Mouse (Mus musculus) hindbrain, embryonic 16.5 days (tissue): Measurements from ENCODE around the gene Mapk8ip2. TPM values are rescaled to one million over a fixed set of nuclear protein-coding genes. Genes with fewer than 3 reads are reported as not detected.

Source experiments
- ATAC-seq: fragments of 200-750 bp; cut with Nextera tagmentation; 2 replicates; pipeline ENCODE4 v1.8.0; 2017; ENCODE audit warnings: moderate TSS enrichment, moderate library complexity
- H3K27ac ChIP-seq: fragments of 300-500 bp; sonication (generic); 2 replicates; pipeline ENCODE4 v1.5.1; 2014; ENCODE audit warnings: low read depth, mild to moderate bottlenecking, control low read depth, low read length, moderate library complexity
- H3K27me3 ChIP-seq: fragments of 300-500 bp; sonication (generic); replicated peaks from 2 replicates; pipeline ENCODE4 v1.6.1; 2014; ENCODE audit warnings: low read length; ENCODE audit not compliant: control insufficient read depth, insufficient read depth
- H3K36me3 ChIP-seq: fragments of 300-500 bp; sonication (generic); 2 replicates; pipeline ENCODE4 v1.6.1; 2014; ENCODE audit warnings: mild to moderate bottlenecking, low read length, moderate library complexity, mixed read lengths; ENCODE audit not compliant: control insufficient read depth, insufficient read depth
- H3K4me1 ChIP-seq: fragments of 300-500 bp; sonication (generic); 2 replicates; pipeline ENCODE4 v1.6.1; 2014; ENCODE audit warnings: low read depth, low read length; ENCODE audit not compliant: control insufficient read depth, insufficient read depth
- H3K4me2 ChIP-seq: fragments of 300-500 bp; sonication (generic); 2 replicates; pipeline ENCODE4 v1.6.1; 2014; ENCODE audit warnings: mild to moderate bottlenecking, low read length, control low read depth, moderate library complexity
- H3K4me3 ChIP-seq: fragments of 300-500 bp; sonication (generic); 2 replicates; pipeline ENCODE4 v1.5.1; 2014; ENCODE audit warnings: mild to moderate bottlenecking, low read length, control low read depth, moderate library complexity
- H3K9ac ChIP-seq: fragments of 300-500 bp; sonication (generic); 2 replicates; pipeline ENCODE4 v1.6.1; 2014; ENCODE audit warnings: low read depth, mild to moderate bottlenecking, control low read depth, low read length, moderate library complexity
- H3K9me3 ChIP-seq: fragments of 300-500 bp; sonication (generic); 2 replicates; pipeline ENCODE4 v1.6.1; 2014; ENCODE audit warnings: mild to moderate bottlenecking, low read length, moderate library complexity; ENCODE audit not compliant: control insufficient read depth
- WGBS: fragments of 180-500 bp; shearing (Covaris S2); extraction: QIAGEN DNeasy Blood & Tissue Kit; methylation state at CpG from one replicate; pipeline ENCODE4 v1.1.7; 2014; 5-methylcytosine and 5-hydroxymethylcytosine counted together
- polyA plus RNA-seq: library from polyadenylated mRNA; unstranded; fragments of >200 nt; fragmentation: Nextera tagmentation; extraction: Ambion mirVana; gene quantifications from 2 replicates; pipeline ENCODE4 v1.2.1, GENCODE M21; 2015

Mapk8ip2 gene
- polyA plus RNA-seq, 1 experiment from 2014 or later, result 84.5 TPM

DNA sequence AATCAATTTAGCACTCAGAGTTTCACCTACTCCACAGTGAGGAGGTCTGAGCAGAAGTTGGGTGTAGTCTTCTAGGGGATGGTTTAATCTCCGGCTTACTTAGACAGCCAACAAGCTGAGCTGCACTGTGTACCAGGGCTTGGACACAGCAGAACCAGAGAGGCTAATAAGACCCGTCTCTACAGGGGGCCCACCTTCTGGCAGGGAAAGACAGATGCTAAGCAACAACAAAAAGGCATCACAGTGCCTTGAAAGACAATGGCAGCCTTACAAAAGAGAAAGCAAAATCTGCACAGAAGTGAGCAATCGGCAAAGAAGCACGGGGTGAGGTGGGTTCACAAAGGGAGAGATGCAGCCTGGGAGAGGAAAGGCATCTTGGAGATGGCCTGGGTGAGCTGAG lies 42.4 kb downstream of the Mapk8ip2 start:
- H3K36me3 ChIP-seq, result no peaks in the 10 kb centered on the region
- WGBS, result 16% methylated on average over 4 of the region's 4 CpGs
- H3K9ac ChIP-seq, result no peak overlapping the region
- H3K4me2 ChIP-seq, result no peak overlapping the region
- H3K27me3 ChIP-seq, result no peaks in the 10 kb centered on the region
- H3K27ac ChIP-seq, result no peak overlapping the region
- H3K4me3 ChIP-seq, result no peak overlapping the region
- H3K9me3 ChIP-seq, result no peaks in the 10 kb centered on the region
- no peak for ATAC-seq
- peaks cover 18% of the 10 kb centered on the region for H3K4me1 ChIP-seq

DNA sequence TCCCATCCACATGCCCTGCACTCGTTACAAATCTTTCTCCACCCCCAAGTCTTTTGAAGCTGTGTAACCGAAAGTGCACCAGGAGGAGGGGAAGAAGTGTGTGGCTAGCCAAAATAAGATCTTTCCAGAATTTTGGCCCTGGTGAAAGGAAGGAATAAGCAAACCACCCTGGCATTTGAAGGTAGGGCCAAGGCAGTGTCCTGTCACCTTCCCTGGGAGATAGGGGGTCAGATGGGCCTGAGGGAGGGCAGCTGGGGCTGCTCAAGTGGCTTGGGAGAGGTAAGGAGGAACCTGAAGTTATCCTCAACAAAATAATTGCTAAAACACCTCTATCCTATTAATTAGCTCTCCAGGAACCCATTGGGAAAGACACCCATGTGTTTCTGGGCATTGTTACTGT lies 43.1 kb downstream of the Mapk8ip2 start:
- Histone ChIP-seq H3K27ac (no peak overlapping the region), H3K9me3 (no peaks in the 10 kb centered on the region), H3K4me1 (peaks cover 21% of the 10 kb centered on the region), H3K9ac (no peak overlapping the region), H3K27me3 (no peaks in the 10 kb centered on the region), H3K4me3 (no peak overlapping the region), H3K4me2 (no peak overlapping the region), H3K36me3 (no peaks in the 10 kb centered on the region; the same call in 1 of the 2 replicates)
- WGBS, result 21% methylated on average over 2 of the region's 2 CpGs
- no peak for ATAC-seq

DNA sequence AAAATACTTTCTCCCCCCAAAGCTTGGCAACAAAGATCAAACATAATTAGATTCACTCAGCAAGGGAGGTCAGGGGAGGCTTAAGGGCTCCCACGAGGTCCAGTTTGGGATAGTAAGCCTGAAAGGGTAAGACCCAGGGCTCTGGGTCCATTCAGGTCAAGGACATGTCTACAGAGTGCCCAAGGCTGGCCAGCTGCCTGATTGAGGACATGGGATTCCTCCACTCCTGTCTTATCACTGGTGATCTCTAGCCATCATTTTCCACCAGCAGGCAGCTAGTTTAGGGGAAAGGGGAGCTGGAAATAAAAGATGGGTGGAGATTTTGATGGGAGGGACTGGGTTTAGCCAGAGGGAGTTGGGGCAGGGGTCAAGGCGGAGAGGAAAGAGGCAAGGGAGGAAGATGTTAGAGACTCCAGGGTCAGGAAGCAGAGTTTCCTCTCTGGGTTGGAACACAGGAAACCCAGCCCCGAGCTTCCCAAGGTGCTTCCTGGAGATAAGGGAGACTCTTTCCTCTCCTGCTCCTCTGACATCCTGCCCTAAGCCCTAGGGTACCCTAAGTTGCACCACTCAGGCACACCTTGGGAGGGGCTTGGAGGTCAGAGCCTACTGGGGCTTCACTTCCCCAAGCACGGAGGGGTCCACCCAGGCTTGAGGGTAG lies 43.8 kb downstream of the Mapk8ip2 start:
- no peak overlapping the region for H3K4me3 ChIP-seq
- H3K9me3 ChIP-seq, result no peaks in the 10 kb centered on the region
- H3K27ac ChIP-seq, result no peak overlapping the region
- WGBS, result 43% methylated on average over 4 of the region's 4 CpGs
- peaks cover 21% of the 10 kb centered on the region for H3K4me1 ChIP-seq
- peak overlapping the region; percentile 95; the same call in 1 of the 2 replicates for H3K9ac ChIP-seq
- no peaks in the 10 kb centered on the region for H3K27me3 ChIP-seq
- no peak overlapping the region for H3K4me2 ChIP-seq
- no peaks in the 10 kb centered on the region; the same call in 1 of the 2 replicates for H3K36me3 ChIP-seq
- ATAC-seq, result no peak

DNA sequence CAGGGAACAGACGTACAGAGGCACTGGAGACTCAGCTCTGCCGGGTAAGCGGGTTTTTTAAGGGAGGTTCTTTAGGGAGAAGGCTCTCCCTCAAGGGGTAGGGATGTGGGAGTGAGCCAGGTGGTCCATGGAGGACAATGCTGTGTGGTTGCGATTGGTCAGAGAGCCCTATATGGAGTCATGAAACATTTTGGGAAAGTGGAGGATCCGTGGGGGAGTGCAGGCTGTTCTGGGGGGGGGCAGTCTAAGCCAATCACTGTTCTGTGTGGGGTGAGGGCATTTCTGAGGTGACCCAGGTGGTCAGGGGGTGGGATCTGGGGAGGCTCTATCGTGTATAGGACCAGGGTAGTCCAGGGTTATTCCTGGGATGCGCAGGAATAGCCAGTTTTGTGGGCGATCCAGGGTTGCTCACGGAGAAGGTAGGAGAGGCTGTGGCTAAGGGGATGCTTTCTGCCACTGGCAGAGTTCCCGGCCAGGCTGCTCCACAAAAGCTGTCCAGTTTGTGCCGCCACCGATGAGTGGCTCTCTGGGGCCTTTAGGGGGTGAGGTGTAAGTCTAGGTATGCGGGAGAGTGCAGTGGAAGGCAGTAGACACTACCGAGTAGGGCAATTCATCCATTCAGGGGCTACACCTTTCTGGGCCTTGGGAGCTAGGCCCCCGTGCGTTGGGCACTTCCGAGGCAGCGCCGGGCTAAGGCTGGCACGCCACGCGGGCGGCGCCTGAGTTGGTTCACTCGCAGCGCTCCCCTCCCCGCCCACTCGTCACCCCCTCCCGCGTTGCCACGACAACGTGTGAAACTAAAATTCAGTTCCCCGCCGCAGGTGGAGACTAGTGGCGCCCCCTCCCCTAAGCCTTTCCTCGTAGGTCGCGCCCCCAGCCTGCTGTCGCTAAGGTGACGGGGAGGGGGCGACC lies 44.6 kb downstream of the Mapk8ip2 start:
- Histone ChIP-seq H3K36me3 (peaks cover 2% of the 10 kb centered on the region), H3K4me3 (peak overlapping the region; percentile 85), H3K27me3 (no peaks in the 10 kb centered on the region), H3K9me3 (no peaks in the 10 kb centered on the region), H3K27ac (peak overlapping the region; percentile 92; the same call in 1 of the 2 replicates), H3K4me2 (peak overlapping the region; percentile 88), H3K9ac (peak overlapping the region; percentile 95), H3K4me1 (peaks cover 21% of the 10 kb centered on the region)
- 3% methylated on average over 39 of the region's 41 CpGs for WGBS
- ATAC-seq, result peak; percentile 29

DNA sequence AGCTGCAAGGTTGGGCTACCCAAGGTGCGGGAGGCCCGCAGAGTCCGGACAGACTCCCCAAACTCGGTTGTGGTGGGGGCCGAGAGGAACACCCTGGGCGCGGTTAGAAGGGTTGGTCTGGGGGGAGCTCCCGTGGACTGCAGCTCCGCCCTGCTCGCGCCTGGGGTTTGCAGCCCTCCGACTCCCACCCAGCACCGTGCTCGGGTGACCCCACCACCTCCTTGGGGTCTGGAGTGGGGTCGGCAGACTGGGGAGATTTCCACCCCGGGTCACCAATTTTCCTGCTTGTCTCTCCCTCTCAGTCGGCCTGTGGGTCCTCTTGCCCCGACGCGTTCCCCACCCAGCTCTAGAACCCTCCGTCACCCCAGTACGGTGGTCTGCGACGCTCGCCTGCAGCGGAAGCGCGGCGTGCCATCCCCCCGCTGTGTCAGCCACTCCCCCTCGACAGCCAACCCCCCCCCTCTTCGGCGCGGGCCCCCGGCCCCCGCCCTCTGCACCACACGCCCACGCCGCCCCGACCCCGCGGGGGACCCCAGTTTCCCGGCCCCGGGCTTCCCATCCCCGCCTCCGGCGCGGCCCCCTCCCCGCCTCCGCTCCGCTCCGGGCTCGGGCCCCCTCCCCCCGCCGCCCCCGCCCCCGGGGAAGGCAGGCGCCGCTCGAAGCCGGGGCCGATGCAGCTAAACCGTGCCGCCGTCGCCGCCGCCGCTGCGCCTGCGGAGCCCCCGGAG lies 45.4 kb downstream of the Mapk8ip2 start, which contains the start of gene Shank3:
Shank3 (plus strand) TSS at position 663 of the 728 bp plus-strand sequence.
- Histone ChIP-seq H3K27ac (peak within 1 kb of the TSS; percentile 92), H3K36me3 (peaks cover 7% of the 10 kb centered on the region), H3K4me1 (peaks cover 21% of the 10 kb centered on the region), H3K9me3 (no peaks in the 10 kb centered on the region), H3K4me2 (peak within 1 kb of the TSS; percentile 88), H3K27me3 (no peaks in the 10 kb centered on the region), H3K4me3 (peak within 1 kb of the TSS; percentile 85), H3K9ac (peak within 1 kb of the TSS; percentile 95)
- 0% methylated on average over 29 of the region's 72 CpGs for WGBS
- peak; percentile 53 for ATAC-seq

DNA sequence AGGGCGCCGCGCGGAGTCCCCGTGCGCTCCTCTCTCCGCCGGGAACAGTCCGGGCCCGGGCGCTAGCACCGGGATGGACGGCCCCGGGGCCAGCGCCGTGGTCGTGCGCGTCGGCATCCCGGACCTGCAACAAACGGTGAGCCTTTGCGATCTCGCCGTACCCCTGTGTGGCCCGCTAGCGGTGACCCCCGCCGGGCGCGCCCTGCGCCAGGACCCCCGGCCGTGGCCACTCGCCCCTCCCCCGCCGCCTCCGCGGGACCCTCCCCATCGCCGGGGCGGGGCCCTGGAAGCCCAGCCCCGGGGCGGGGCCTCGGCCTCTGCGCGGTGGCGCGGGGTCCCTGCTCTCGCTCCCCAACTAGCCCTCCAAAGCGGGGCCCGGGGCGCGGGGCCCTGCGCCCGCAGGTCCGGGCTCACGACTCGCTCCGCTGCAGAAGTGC lies 46.1 kb downstream of the Mapk8ip2 start:
- Histone ChIP-seq H3K9me3 (no peaks in the 10 kb centered on the region), H3K4me3 (peak overlapping the region; percentile 85)
- 0% methylated on average over 21 of the region's 60 CpGs for WGBS

DNA sequence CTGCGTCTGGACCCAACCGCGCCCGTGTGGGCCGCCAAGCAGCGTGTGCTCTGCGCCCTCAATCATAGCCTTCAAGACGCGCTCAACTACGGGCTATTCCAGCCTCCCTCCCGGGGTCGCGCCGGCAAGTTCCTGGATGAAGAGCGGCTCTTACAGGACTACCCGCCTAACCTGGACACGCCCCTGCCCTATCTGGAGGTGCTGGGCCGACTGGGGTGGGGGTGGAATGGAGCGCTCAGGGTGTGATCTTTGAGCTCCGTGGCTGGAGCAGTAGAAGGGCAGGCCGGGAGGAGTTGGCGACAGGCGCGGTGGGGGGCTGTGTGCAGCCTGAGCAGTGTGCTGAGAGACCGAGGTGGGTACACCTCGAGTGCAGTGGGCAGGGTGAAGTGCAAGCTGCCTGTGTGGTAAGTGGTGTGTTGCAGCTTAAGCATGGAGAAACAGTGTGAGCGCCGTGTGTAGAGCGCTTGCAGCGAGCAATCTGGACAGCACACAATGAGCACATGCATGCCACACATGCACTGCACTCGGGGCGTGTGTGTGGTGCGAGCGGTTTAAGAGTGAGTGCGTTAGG lies 46.6 kb downstream of the Mapk8ip2 start:
- H3K4me3 ChIP-seq, result peak overlapping the region; percentile 85
- peaks cover 21% of the 10 kb centered on the region for H3K4me1 ChIP-seq
- peaks cover 10% of the 10 kb centered on the region for H3K36me3 ChIP-seq
- H3K27me3 ChIP-seq, result no peaks in the 10 kb centered on the region
- 2% methylated on average over 35 of the region's 35 CpGs for WGBS
- H3K4me2 ChIP-seq, result peak overlapping the region; percentile 88
- peak overlapping the region; percentile 92 for H3K27ac ChIP-seq
- ATAC-seq, result peak; percentile 57
- no peaks in the 10 kb centered on the region for H3K9me3 ChIP-seq
- H3K9ac ChIP-seq, result peak overlapping the region; percentile 95

More for the DNA sequence above, 46.1 kb downstream of the Mapk8ip2 start:
- no peaks in the 10 kb centered on the region for H3K27me3 ChIP-seq
- peaks cover 21% of the 10 kb centered on the region for H3K4me1 ChIP-seq
- peaks cover 8% of the 10 kb centered on the region for H3K36me3 ChIP-seq
- peak overlapping the region; percentile 88 for H3K4me2 ChIP-seq
- peak overlapping the region; percentile 95 for H3K9ac ChIP-seq
- peak overlapping the region; percentile 92 for H3K27ac ChIP-seq
- peak; percentile 72 for ATAC-seq

DNA sequence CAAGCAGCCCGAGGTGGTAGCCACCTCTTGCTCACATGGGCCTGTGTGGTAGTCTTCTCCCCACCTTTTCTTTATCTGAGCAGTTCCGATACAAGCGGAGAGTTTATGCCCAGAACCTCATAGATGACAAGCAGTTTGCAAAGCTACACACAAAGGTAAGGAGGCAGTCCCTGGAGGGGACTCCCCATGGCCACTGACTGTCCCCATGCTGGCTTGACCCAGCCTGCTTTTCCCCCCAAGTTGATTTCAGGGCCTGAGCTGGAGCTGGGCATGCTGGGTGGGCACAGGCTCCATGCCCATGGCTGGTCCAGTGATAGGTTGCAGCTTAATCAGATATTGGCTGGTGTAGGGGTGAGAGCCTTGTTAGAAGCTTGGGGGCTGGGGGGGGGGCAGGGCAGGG lies 47.6 kb downstream of the Mapk8ip2 start:
- H3K4me1 ChIP-seq, result peaks cover 21% of the 10 kb centered on the region
- no peak for ATAC-seq
- WGBS, result 87% methylated on average over 3 of the region's 3 CpGs
- H3K36me3 ChIP-seq, result peaks cover 17% of the 10 kb centered on the region
- H3K9ac ChIP-seq, result no peak overlapping the region
- H3K4me3 ChIP-seq, result no peak overlapping the region
- no peak overlapping the region for H3K27ac ChIP-seq
- H3K27me3 ChIP-seq, result no peaks in the 10 kb centered on the region
- no peaks in the 10 kb centered on the region for H3K9me3 ChIP-seq
- H3K4me2 ChIP-seq, result peak overlapping the region; percentile 88
